Mouse (Mus musculus): ENCODE measurements around the gene Fbxl7.
"Not testable (repeated sequence)": the region's sequence is repeated elsewhere in the genome, so short reads cannot be mapped to it uniquely, and the experiment has no call there.

The Fbxl7 gene

DNA sequence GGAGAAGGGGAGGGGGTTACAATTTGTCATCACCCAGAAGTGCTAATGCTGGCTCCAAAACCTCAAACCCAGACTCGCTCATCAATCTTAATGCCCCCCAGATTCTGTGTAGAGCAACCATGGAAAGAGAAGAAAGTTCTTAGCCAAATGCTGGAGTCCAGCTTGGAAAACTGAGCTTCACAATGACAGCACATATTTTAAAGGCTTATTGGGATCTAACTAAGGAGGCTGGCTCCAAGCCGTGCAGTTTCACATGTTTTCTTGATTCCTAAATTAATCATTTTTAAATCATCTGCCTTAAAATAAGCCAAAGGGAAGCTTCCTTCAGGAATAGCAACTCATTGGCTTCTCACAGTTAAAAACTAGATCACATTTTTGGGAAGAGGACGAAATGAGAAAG is 82.5 kb downstream of the Fbxl7 start:
- no peak for DNase-seq (ENCODE audit: low read depth, low spot score)

DNA sequence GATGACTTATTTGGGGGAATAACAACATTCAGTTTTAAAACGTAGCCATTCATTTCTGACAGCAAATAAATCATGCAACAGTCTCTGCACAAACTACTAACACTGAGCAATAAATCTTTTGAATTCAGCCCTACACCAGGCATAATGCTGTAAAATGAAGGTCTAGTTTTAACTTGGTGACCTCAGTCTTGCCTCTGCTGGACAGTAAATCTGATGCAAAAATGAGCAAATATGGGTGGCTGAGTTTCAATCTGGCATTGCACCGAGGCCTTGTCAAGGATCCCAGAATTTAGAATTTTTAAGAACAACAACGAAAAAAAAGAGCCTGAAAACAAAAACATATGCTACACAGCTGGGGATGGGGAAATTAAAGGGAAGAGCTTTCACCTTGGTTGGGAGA is 85.8 kb downstream of the Fbxl7 start:
- no peak for DNase-seq (ENCODE audit: low read depth, low spot score)

- DNase-seq (ENCODE audit: low read depth, low spot score): no peak
These were observed 91.3 kb downstream of the Fbxl7 start for GRCm38 (mm10) chr15:26804046-26804445.

DNA sequence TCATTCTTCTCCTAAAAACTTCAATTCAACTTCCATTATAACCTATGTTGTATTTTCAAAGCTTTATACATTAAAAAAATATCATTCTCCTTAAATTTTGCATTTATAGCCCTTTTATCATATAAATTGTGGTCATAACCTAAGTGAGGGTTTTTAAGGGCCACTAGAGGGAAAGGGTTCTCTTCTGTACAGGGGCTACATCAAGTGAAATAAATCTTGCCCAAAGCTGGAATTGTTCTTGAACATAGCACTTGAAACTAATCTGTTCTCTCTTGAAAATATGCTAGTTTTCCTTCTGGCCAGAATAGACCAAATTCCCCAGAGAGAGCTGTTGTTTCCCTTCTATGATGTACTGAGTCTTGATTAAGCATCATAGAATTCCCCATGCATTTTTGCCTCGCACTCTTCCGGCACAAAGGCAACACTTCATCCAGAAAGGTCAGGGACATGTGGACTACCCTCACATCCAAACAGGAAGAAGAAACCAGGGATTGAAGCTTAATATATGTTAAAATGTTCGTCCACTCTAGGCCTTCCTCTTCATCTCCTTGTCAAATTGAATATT is 95.8 kb downstream of the Fbxl7 start:
- no peak for DNase-seq (ENCODE audit: low read depth, low spot score)

GRCm38 (mm10) chr15:26795937-26796336 is 99.4 kb downstream of the Fbxl7 start:
- no peak for DNase-seq (ENCODE audit: low read depth, low spot score)

- no peak for DNase-seq (ENCODE audit: low read depth, low spot score)
These were observed 99.9 kb downstream of the Fbxl7 start for GRCm38 (mm10) chr15:26795518-26795917.

GRCm38 (mm10) chr15:26787148-26787547 is 108.2 kb downstream of the Fbxl7 start:
- no peak for DNase-seq (ENCODE audit: low read depth, low spot score)

DNA sequence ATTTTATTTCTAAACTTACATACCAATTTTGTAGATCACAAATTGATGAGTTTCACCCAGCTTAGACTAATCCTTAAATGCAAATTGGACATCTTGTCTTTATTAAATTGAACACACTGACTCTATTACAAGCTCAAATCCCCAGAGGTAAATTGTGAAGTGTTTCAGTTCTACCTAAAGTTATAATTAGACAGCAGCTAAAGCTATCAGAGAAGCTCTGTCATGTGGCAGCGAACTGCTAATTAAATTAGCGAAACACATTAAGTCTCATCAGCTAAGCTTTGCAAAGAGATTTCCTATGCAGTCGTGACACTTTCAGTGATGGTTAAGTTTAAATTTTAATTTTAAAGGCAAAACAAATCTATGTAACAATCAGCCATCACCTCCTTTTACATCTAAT is 114.8 kb downstream of the Fbxl7 start:
- no peak for DNase-seq (ENCODE audit: low read depth, low spot score)

GRCm38 (mm10) chr15:26779129-26779528 is 116.3 kb downstream of the Fbxl7 start:
- no peak for DNase-seq (ENCODE audit: low read depth, low spot score)

DNA sequence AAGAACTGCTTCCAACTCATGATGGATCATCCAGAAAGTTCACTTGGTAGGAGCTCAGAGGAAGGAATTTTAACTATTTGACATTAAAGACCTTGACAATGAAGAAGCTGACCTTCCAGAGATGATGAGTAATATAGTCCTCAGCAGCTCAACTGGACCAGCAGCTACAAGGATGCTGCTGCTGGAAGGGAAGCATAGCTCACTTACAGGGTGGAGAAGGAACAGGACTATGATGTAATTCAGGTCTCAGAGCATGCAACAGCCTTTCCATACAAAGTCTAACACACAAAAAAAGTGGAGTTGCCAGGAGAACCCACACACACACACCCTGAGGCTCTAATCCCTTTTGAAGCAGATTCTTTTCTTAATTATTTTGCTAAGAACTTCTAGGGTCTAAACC is 119.7 kb downstream of the Fbxl7 start:
- DNase-seq (ENCODE audit: low read depth, low spot score): no peak

GRCm38 (mm10) chr15:26774895-26775294 is 120.5 kb downstream of the Fbxl7 start:
- DNase-seq (ENCODE audit: low read depth, low spot score): no peak

- no peak for DNase-seq (ENCODE audit: low read depth, low spot score)
These were observed 133.7 kb downstream of the Fbxl7 start for GRCm38 (mm10) chr15:26761651-26762050.

GRCm38 (mm10) chr15:26748484-26748883 is 146.9 kb downstream of the Fbxl7 start:
- no peak for DNase-seq (ENCODE audit: low read depth, low spot score)

DNA sequence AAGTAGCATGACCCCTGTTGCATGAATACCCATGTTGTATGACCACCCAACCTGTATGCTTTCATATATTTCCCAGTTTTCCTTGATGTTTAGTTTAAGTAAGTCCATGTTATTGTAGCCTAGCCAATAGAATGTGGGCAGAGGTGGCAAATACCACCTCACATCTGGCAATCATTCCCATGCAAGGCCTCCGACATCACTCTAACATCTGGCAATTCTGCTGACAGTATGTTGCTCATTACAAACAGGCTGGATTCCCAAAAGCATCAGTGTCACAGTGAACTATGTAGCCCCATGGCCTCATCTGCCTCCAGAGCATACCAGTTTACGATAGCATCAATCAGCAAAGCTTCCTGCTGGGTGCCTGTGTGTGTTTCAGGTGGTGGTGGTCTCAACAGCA is 163.0 kb downstream of the Fbxl7 start:
- no peak for DNase-seq (ENCODE audit: low read depth, low spot score)

DNA sequence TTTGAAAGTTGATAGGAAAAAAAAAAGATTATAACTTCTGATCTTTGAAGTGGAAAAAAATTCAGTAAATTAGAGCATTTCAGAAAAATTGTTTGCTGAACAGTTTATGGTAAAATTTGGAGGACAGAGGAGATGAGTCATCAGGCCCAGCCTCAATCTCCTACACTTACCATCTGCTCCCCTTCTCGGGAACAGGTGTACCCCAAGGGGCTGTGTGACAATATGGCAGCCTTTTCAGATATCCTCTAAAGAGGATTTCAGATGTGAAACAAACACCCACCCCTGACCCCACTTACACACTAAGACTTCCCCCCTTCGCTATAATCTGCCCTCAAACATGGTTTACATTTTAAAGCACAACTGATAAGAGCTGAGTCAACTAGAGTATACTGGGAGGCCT is 164.6 kb downstream of the Fbxl7 start:
- no peak for DNase-seq (ENCODE audit: low read depth, low spot score)

DNA sequence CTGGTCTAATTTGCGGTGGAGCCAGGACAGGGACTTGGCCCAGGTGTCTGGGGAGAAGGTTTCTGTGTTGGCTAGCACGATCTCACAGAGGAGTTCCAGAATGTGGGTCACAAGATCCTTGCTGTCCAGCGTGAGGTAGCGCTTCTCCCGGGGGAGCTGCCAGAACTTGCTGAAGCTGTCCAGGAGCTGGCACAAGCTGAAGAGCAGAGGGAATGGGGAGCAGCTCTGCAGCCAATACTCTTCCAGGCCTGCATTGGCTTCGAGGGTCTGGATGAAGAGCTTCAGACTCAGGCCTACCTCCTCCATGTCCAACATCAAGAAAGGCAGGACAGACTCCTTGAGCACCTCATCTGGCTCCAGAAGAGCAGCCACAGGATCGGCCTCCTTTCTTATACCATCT is 166.0 kb downstream of the Fbxl7 start:
- not testable (repeated sequence) for DNase-seq (ENCODE audit: low read depth, low spot score)

GRCm38 (mm10) chr15:26718390-26719036 is 176.9 kb downstream of the Fbxl7 start:
- no peak for DNase-seq (ENCODE audit: low read depth, low spot score)

DNA sequence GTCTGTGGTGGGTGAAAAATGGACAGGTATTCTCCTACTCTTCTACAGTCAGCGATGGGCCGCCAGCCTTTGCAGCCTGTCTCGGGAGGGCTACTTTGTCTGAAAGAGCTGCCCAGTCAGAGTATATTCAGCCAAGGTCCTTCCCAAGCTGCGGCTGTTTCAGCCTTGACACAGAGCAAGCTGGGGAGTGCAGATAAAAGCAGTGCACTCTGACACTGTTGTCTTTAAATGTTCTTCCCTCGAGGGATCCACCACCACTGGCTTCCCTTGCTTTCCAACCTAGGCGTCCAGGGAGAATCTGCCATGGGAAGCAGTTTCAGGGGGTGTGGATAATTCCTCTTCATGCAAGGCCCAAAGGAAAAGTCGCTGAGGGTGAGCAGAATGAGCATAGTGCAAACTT is 177.4 kb downstream of the Fbxl7 start:
- no peak for DNase-seq (ENCODE audit: low read depth, low spot score)

DNA sequence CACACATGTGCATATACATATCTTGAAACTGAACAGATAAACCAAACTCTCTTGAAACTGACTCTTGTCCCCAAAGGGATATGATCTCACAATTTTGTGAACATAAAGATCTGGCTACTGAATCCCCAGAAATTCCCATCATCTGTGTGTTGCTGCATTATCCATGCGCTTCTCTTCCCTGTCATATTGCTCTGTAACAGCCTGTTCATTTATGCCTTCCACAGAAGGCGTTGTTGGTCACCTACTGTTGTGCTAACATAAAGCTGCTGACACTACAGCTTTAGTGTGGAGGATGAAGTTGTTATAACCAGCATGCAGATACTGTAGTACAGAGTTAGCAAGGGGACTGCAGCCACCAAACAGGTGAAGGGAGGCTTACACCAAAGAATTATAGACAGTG is 179.2 kb downstream of the Fbxl7 start:
- no peak for DNase-seq (ENCODE audit: low read depth, low spot score)

- DNase-seq (ENCODE audit: low read depth, low spot score): no peak
These were observed 179.7 kb downstream of the Fbxl7 start for GRCm38 (mm10) chr15:26715635-26716034.

DNA sequence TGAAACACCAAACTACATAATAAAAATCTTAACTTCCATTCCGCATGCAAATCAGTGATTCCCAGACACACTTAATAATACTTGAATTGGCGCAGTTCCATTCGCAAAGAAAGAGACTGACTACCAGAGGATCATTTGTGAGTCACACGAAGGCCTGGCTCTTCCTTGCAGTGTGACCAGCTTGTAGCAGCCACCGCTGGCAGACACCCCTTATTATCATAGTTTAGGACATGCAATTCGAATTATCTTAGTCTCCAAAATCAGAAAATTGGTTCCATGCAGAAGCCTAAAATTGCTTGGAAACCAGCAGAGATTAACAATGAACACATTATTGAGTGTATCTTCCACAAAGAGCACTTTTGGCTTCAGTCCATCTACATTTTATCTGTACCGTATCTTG is 183.1 kb downstream of the Fbxl7 start:
- DNase-seq (ENCODE audit: low read depth, low spot score): no peak

DNA sequence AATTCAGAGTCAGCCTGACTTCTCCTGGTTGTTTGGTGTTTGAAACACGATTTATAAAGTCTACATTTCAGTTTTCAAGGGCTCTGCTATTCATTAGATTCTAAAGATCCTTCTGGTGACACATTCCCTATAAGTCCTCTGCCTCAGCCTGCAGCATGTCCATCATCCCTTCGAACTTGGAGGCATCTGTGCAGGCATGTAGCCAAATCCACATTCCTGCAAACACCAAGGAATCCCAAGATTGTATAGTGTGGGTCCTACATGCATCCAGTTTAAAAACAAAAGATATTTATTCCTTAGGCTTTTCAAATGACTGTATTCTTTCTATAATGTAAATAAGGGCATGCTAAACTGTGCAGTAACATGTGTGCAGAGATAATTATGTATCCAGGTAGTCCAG is 190.4 kb downstream of the Fbxl7 start:
- no peak for DNase-seq (ENCODE audit: low read depth, low spot score)

GRCm38 (mm10) chr15:26703156-26703840 is 192.1 kb downstream of the Fbxl7 start:
- DNase-seq (ENCODE audit: low read depth, low spot score): no peak

All from CD4-positive, CD25-positive, alpha-beta regulatory T cell, adult 2 months (primary cell).